Mouse (Mus musculus): ENCODE measurements around the gene Pomgnt1.

GRCm38 (mm10) chr4:116162142-116162541 lies 38.5 kb downstream of the Pomgnt1 start:
- TF ChIP-seq CTCF (IDR thresholded peaks at IDR 0.05; ENCODE audit: low read depth, low read length) = no peak
- no peak for TF ChIP-seq GATA2 (IDR thresholded peaks at IDR 0.05; ENCODE audit: borderline replicate concordance, low read depth, low read length)
- no peak for TF ChIP-seq POLR2AphosphoS5 (IDR thresholded peaks at IDR 0.05; ENCODE audit: insufficient replicate concordance, low read depth, low read length)
- no peak for TF ChIP-seq GATA1 (IDR thresholded peaks at IDR 0.05; ENCODE audit: borderline replicate concordance, low read length)

All from G1E (cell line).